Mouse (Mus musculus) kidney, adult 2 months (tissue): ENCODE measurements around the gene Cacng7. TPM values are rescaled to one million over a fixed set of nuclear protein-coding genes. Genes with fewer than 3 reads are reported as not detected.
A peak's percentile ranks its signal among the peaks of the same experiment; 100 is the strongest.

Experiments used
- DNase-seq: peaks from one replicate; pipeline ENCODE4 v3.0.0; 2021
- H3K27ac ChIP-seq: fragments of 200-500 bp; 2 replicates; pipeline ENCODE4 v1.5.1; 2012; ENCODE audit warnings: low read depth, low read length, control low read depth, inconsistent platforms; ENCODE audit not compliant: insufficient read depth
- H3K27me3 ChIP-seq: fragments of 200-500 bp; replicated peaks from 2 replicates; pipeline ENCODE4 v1.6.1; 2012; ENCODE audit warnings: mild to moderate bottlenecking, moderate library complexity, low read length, inconsistent platforms; ENCODE audit not compliant: control insufficient read depth, insufficient read depth
- H3K36me3 ChIP-seq: fragments of 200-500 bp; 2 replicates; pipeline ENCODE4 v1.6.1; 2012; ENCODE audit warnings: mild to moderate bottlenecking, moderate library complexity, low read length, inconsistent platforms; ENCODE audit not compliant: control insufficient read depth, insufficient read depth
- H3K4me1 ChIP-seq: fragments of 200-500 bp; 2 replicates; pipeline ENCODE4 v1.6.1; 2011; ENCODE audit warnings: low read length; ENCODE audit not compliant: control insufficient read depth, insufficient read depth
- H3K4me3 ChIP-seq: fragments of 200-500 bp; 2 replicates; pipeline ENCODE4 v1.5.1; 2011; ENCODE audit warnings: mild to moderate bottlenecking, low read depth, low read length, control low read depth; ENCODE audit not compliant: insufficient read depth
- CTCF ChIP-seq: fragments of 200-500 bp; conservative IDR thresholded peaks from 2 replicates; pipeline ENCODE4 v1.5.1; 2011; ENCODE audit warnings: low read depth, mild to moderate bottlenecking, control low read depth, low read length, moderate library complexity, mixed read lengths; ENCODE audit not compliant: insufficient read depth, insufficient read length
- POLR2A ChIP-seq: fragments of 200-500 bp; IDR thresholded peaks from one replicate; pipeline ENCODE4 v1.6.1; 2011; ENCODE audit warnings: low read depth, low read length, control low read depth
- WGBS: fragments of 180-500 bp; shearing (Covaris S2); methylation state at CpG from one replicate; pipeline ENCODE4 v1.1.7; 2018; 5-methylcytosine and 5-hydroxymethylcytosine counted together
- polyA plus RNA-seq: library from polyadenylated mRNA; depleted of rRNA; stranded (reverse); fragments of >200 nt; gene quantifications from 2 replicates; pipeline ENCODE4 v1.2.3, GENCODE M21; 2012

The Cacng7 gene
- polyA plus RNA-seq, 1 experiment, result 4.4 TPM

DNA sequence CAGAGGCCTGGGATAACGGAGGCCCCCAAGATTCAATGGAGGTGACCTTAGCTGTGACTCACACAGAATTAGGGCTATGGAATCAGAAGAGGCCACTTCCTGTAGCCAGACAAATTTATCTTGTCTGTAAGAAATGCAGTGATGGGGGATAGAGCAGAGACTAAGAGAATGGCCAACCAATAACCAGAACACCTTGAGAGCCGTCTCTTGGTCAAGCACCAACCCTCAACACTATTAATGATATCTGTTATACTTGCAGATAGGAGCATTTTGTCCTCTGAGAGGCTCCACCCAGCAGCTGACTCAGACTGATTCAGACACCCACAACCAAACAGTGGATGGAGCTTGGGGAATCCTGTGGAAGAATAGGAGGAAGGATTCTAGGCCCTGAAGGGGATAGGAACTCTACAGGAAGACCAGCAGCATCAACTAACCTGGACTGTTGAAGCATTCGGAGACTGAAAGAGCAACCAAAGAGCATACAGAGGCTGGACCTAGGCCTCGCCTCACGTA is 52.1 kb downstream of the Cacng7 start:
- no peak for DNase-seq
- Histone ChIP-seq H3K27me3 (no peaks in the 10 kb centered on the region), H3K4me1 (0 out of 2 replicates have a peak, but pooled peaks cover 3% of the 10 kb centered on the region), H3K4me3 (no peak overlapping the region), H3K36me3 (no peaks in the 10 kb centered on the region), H3K27ac (no peak overlapping the region)
- WGBS, result 92% methylated on average over 5 of the region's 5 CpGs
- no peak for TF ChIP-seq CTCF
- no peak for TF ChIP-seq POLR2A

DNA sequence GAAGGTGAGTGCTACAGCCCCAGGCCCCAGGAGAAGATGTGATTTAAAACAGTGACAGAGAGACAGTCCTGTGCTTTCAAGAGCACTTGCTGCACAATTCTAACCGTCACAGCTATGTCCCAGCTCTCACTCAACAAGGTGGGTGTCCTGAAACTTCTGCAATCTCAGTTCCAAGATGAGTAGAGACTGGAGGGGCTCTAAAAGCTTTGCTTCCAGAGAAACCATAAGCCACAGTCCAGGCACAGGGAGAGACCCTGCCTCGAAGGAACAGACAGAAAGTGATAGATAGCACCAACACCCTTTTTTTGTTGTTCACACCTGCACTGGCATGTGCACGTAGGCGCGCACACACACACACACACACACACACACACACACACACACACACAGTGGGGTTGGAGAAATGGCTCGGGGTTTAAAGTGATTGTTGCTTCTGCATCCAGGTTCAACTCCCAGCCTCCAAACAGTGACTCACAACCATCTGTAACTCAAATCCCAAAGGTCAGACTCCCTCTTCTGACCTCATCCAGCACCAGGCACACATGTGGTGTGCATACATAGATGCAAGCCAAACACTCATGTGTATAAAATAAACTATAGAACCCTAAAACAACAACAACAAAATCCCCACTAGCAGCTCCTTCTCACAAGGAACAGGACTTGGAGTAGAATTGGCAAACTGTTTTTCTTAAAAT is 53.4 kb downstream of the Cacng7 start:
- TF ChIP-seq POLR2A, result no peak
- TF ChIP-seq CTCF, result no peak
- DNase-seq, result no peak
- Histone ChIP-seq H3K4me3 (no peak overlapping the region), H3K4me1 (0 out of 2 replicates have a peak, but pooled peaks cover 3% of the 10 kb centered on the region), H3K27me3 (no peaks in the 10 kb centered on the region), H3K36me3 (no peaks in the 10 kb centered on the region), H3K27ac (no peak overlapping the region)
- 81% methylated on average over 6 of the region's 6 CpGs for WGBS

DNA sequence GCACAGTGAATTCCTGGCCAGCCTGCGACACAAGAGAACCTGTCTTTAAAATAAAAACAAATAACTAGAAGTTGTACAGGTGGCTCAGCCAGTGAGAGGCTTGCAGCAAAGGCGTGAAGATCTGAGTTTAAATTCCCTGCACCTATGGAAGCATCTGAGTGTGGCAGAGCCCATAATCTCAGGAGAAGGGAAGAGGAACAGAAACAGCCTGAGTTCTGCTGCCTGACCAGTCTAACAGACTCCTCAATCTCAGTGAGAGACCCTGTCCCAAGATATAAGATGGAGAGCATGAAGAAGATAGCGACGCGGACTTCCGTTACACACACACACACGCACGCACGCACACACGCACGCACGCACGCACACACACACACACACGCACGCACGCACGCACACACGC is 55.0 kb downstream of the Cacng7 start:
- no peak for DNase-seq
- TF ChIP-seq POLR2A, result no peak
- TF ChIP-seq CTCF, result no peak
- H3K27ac ChIP-seq, result no peak overlapping the region
- 0 out of 2 replicates have a peak, but pooled peaks cover 3% of the 10 kb centered on the region for H3K4me1 ChIP-seq
- 88% methylated on average over 18 of the region's 18 CpGs for WGBS
- no peaks in the 10 kb centered on the region for H3K36me3 ChIP-seq
- no peak overlapping the region for H3K4me3 ChIP-seq
- H3K27me3 ChIP-seq, result no peaks in the 10 kb centered on the region

DNA sequence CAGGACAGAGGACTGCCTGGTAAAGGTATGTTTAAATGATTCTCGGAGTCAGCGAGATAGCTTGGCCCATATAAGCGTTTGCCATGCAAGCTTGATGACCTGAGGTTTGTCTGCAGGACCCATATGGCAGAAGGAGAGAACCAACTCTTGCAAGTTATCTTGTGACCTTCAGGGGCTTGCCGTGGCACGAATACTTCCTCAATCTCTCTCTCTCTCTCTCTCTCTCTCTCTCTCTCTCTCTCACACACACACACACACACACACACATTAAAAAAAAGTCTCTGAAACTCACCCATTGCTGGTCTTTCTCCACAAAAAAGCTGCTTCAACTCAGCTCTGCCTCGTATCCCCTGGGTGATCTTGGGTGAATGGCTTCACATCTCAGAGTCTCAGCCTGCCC is 56.1 kb downstream of the Cacng7 start:
- no peak overlapping the region for H3K27ac ChIP-seq
- H3K4me3 ChIP-seq, result no peak overlapping the region
- H3K27me3 ChIP-seq, result no peaks in the 10 kb centered on the region
- H3K36me3 ChIP-seq, result no peaks in the 10 kb centered on the region
- no peak for TF ChIP-seq POLR2A
- no peak for TF ChIP-seq CTCF
- DNase-seq, result no peak
- WGBS, result 68% methylated on average over 6 of the region's 6 CpGs
- 0 out of 2 replicates have a peak, but pooled peaks cover 3% of the 10 kb centered on the region for H3K4me1 ChIP-seq

DNA sequence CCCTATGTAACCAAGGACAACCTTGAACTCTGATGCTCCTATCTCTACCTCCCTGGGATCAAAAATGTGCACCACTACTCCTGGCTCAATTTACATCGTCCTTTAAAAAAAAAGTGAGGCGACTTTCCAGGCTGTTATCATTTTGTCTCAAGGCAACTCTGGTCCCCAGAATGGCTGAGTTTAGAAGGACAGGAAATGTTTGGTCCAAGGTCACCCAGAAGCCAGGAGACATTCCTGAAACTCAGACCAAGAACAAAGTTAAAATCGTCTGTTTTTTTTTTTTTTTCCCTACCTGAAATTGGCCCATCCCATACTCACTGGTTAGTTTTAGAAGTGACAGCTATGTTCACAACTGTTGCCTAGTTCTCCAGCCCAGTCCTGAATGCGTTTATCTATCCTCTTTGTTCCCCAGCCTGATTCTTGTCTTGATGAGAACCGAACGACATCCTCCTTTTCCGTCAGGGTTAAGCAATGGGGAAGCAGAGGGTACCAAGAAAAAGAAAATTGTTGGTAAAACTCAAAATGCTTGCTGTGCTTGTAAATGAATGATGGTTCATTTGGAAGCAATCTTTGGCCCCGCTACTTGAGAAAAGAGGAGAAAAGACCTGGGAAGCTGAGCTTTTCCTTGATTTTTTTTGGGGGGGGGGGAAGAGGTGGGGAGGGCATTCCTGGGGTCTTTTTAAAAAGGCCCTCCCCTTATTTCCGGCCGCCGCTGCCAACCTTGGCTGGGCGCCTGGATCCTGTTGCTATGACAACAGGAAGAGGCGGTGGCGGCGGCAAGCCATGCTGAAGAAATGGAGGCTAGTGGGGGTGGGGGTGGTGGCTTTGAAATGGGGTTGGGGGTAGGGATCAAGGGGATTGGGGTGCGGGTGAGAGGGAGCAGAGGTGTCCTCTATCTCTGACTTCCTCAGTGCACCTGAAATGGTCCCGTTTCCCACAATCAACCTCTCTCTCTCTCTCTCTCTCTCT is 57.0 kb downstream of the Cacng7 start:
- peak; percentile 74 for DNase-seq
- no peaks in the 10 kb centered on the region for H3K36me3 ChIP-seq
- 0 out of 2 replicates have a peak, but pooled peaks cover 3% of the 10 kb centered on the region for H3K4me1 ChIP-seq
- peak overlapping the region; percentile 1; the same call in 1 of the 2 replicates for H3K4me3 ChIP-seq
- no peaks in the 10 kb centered on the region for H3K27me3 ChIP-seq
- H3K27ac ChIP-seq, result no peak overlapping the region
- WGBS, result 2% methylated on average over 16 of the region's 17 CpGs
- TF ChIP-seq POLR2A (no peak), CTCF (no peak)

DNA sequence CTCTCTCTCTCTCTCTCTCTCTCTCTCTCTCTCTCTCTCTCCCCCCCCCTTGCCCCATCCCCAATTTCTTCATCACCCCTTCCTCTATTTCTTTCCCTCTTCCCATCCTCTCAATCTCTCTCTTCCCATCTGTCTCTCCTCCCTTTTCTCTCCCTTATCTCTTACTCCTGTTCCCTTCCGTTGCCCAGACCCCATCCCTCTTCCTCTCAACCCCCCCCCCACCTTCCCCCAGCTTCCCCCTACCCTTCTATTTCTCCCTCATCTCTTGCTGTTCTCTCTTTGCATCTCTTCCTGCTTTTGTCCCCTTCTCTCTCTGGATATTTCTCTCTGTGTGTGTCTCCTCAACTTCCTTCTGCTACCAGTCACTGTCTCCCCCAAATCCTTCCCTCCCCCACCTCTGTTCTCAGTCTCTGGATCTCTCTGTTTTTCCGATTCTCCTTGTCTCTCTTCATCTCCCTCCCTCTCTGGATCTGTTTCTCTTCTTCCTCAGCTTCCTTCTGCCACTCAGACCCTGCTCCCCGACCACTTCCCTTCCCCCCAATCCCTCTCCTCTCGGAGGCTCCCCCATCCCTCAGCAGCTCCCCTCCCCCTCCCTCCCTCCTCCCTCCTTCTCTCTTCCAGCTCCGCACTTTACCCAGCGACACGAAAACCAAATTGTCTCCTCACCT is 57.8 kb downstream of the Cacng7 start, which contains the start of gene Cacng8:
Cacng8 (plus strand) TSS at position 271 of the 668 bp plus-strand sequence.
- 2% methylated on average over 7 of the region's 7 CpGs for WGBS

More for the DNA sequence above, 57.8 kb downstream of the Cacng7 start, which contains the start of gene Cacng8:
- Histone ChIP-seq H3K4me1 (0 out of 2 replicates have a peak, but pooled peaks cover 3% of the 10 kb centered on the region), H3K27me3 (no peaks in the 10 kb centered on the region), H3K27ac (no peak within 1 kb of the TSS), H3K4me3 (peak within 1 kb of the TSS; percentile 1; the same call in 1 of the 2 replicates), H3K36me3 (no peaks in the 10 kb centered on the region)
- no peak for DNase-seq
- no peak for TF ChIP-seq CTCF
- no peak for TF ChIP-seq POLR2A
